9 mouse cellular contexts compared by ENCODE assay signal in genomic region chr12:59132462-59132861, GRCm38 (mm10). TPM values are rescaled to one million over a fixed set of nuclear protein-coding genes. Genes with fewer than 3 reads are reported as not detected.
A peak's percentile ranks its signal among the peaks of the same experiment; 100 is the strongest.
DNase-seq lines count a peak whose midpoint lies in the region; ATAC-seq and TF ChIP-seq lines count a peak whose summit lies in the region.
"Had no signal": no experiment of that assay in that cellular context is flagged by ENCODE, and none has a peak within 500 bp of the region (broad histone marks: within the 10 kb centered on the region; RNA-seq: fewer than 3 reads in every experiment).

No protein-coding gene starts in this region.

- DNase-seq in layer of hippocampus, adult 2 months (ENCODE audit: low spot score in 2 of 2), result no peak
- no peak for DNase-seq in layer of hippocampus, postnatal 14 days (ENCODE audit: low spot score in 2 of 2)
- DNase-seq in embryonic facial prominence, embryonic 11.5 days (ENCODE audit: low spot score), result no peak
- no peak for DNase-seq in cerebellum, adult 18-20 months
- no peak for DNase-seq in spleen, postnatal 14 days (ENCODE audit: low spot score in 2 of 2)
- DNase-seq in urinary bladder, postnatal 14 days (ENCODE audit: low spot score), result no peak
- DNase-seq: spleen, adult 18-20 months had no signal

- 47% methylated on average over 3 of the region's 3 CpGs for WGBS in embryonic facial prominence, embryonic 11.5 days
- 39% methylated on average over 3 of the region's 3 CpGs for WGBS in intestine, embryonic 16.5 days

- no peaks in the 10 kb centered on the region for H3K36me3 ChIP-seq in embryonic facial prominence, embryonic 11.5 days (replicated peaks; ENCODE audit: control insufficient read depth, insufficient read depth, low read depth, low read length)
- H3K36me3 ChIP-seq in intestine, embryonic 16.5 days (ENCODE audit: control insufficient read depth, insufficient read depth, low read length), result no peaks in the 10 kb centered on the region
- no peaks in the 10 kb centered on the region for H3K36me3 ChIP-seq in myocyte (ENCODE audit: control insufficient read depth, insufficient read depth)

- no peaks in the 10 kb centered on the region for H3K27me3 ChIP-seq in embryonic facial prominence, embryonic 11.5 days (ENCODE audit: control insufficient read depth, insufficient read depth, low read length)
- H3K27me3 ChIP-seq in intestine, embryonic 16.5 days (replicated peaks; ENCODE audit: control insufficient read depth, insufficient read depth, low read length), result no peaks in the 10 kb centered on the region
- H3K27me3 ChIP-seq in myocyte (ENCODE audit: control insufficient read depth, insufficient read depth, insufficient read length), result no peaks in the 10 kb centered on the region

- H3ac ChIP-seq in myocyte (ENCODE audit: control insufficient read depth, insufficient read length), result no peak overlapping the region

- 0 out of 2 replicates have a peak overlapping the region, but pooled peaks have one; percentile 15 for H3K9ac ChIP-seq in embryonic facial prominence, embryonic 11.5 days (replicated peaks; ENCODE audit: low read length)
- H3K9ac ChIP-seq in intestine, embryonic 16.5 days (ENCODE audit: low read depth, low read length), result peak overlapping the region; percentile 94

- peak overlapping the region; percentile 40 for H3K4me2 ChIP-seq in embryonic facial prominence, embryonic 11.5 days (ENCODE audit: low read depth, low read length)
- H3K4me2 ChIP-seq in intestine, embryonic 16.5 days (ENCODE audit: low read depth, low read length), result peak overlapping the region; percentile 55
- peak overlapping the region; percentile 63 for H3K4me2 ChIP-seq in myocyte (ENCODE audit: low read depth)

- no peak for TF ChIP-seq POLR2A in myocyte (IDR thresholded peaks at IDR 0.05; ENCODE audit: insufficient read length, low read depth)

- no peak for ATAC-seq in embryonic facial prominence, embryonic 11.5 days (replicated peaks; ENCODE audit: insufficient number of reproducible peaks, low FRiP score, low TSS enrichment, low read depth)
- no peak for ATAC-seq in intestine, embryonic 16.5 days

- no peak overlapping the region for H3K27ac ChIP-seq in layer of hippocampus, adult 2 months
- H3K27ac ChIP-seq in embryonic facial prominence, embryonic 11.5 days (replicated peaks; ENCODE audit: low read depth, low read length), result no peak overlapping the region
- H3K27ac ChIP-seq in intestine, embryonic 16.5 days (ENCODE audit: low read length), result no peak overlapping the region

- H3K79me2 ChIP-seq in myocyte (ENCODE audit: control insufficient read depth, insufficient read depth), result peaks cover 60% of the 10 kb centered on the region

- TF ChIP-seq CTCF in layer of hippocampus, adult 2 months (conservative IDR thresholded peaks at IDR 0.05), result no peak

- no peaks in the 10 kb centered on the region for H3K9me3 ChIP-seq in embryonic facial prominence, embryonic 11.5 days (replicated peaks; ENCODE audit: control insufficient read depth, low read length)
- no peaks in the 10 kb centered on the region for H3K9me3 ChIP-seq in intestine, embryonic 16.5 days (ENCODE audit: control insufficient read depth, low read length)

- no peaks in the 10 kb centered on the region; the same call in 1 of the 2 replicates for H3K4me1 ChIP-seq in embryonic facial prominence, embryonic 11.5 days (ENCODE audit: control insufficient read depth, insufficient read depth, low read length)
- H3K4me1 ChIP-seq in intestine, embryonic 16.5 days (ENCODE audit: control insufficient read depth, insufficient read depth, low read length), result peaks cover 14% of the 10 kb centered on the region

- H3K4me3 ChIP-seq in layer of hippocampus, adult 2 months, result peak overlapping the region; percentile 92; the same call in 1 of the 2 replicates
- peak overlapping the region; percentile 82 for H3K4me3 ChIP-seq in embryonic facial prominence, embryonic 11.5 days (ENCODE audit: low read depth, low read length)
- peak overlapping the region; percentile 90 for H3K4me3 ChIP-seq in intestine, embryonic 16.5 days (ENCODE audit: low read length)
- H3K4me3 ChIP-seq in myocyte, result peak overlapping the region; percentile 61

TF ChIP-seq in myocyte, 11 proteins besides CTCF, POLR2A, EP300 and RAD21:
- TF ChIP-seq SRF (IDR thresholded peaks at IDR 0.05; ENCODE audit: control insufficient read depth, insufficient read length, low read depth) (no peak), E2F4 (IDR thresholded peaks at IDR 0.05; ENCODE audit: insufficient read depth) (no peak), TCF3 (IDR thresholded peaks at IDR 0.05; ENCODE audit: insufficient read length, low read depth) (no peak), TCF12 (IDR thresholded peaks at IDR 0.05; ENCODE audit: insufficient read depth, poor library complexity, severe bottlenecking) (no peak), REST (IDR thresholded peaks at IDR 0.05; ENCODE audit: insufficient read depth, insufficient read length) (no peak), CEBPB (IDR thresholded peaks at IDR 0.05; ENCODE audit: insufficient read depth, poor library complexity, severe bottlenecking) (no peak), USF1 (IDR thresholded peaks at IDR 0.05; ENCODE audit: low read depth) (no peak)

RNA-seq across cellular contexts. Expression of gene Mia2, which starts 36.9 kb away (rescaled TPM):
- 10 to 100 TPM; 47.3 to 52.6 TPM for total RNA-seq in layer of hippocampus, adult 2 months (2021)
- 10 to 100 TPM; 44.1 to 48.1 TPM for total RNA-seq in layer of hippocampus, postnatal 14 days (2021)
- polyA plus RNA-seq in embryonic facial prominence, embryonic 11.5 days (2014; fragmentation: Nextera tagmentation; extraction: Ambion mirVana), result 62.8 and 71.9 TPM in 2 replicates
- polyA plus RNA-seq in intestine, embryonic 16.5 days (2015; fragmentation: Nextera tagmentation; extraction: Ambion mirVana), result 88.2 and 96.6 TPM in 2 replicates
- 22.6 TPM for polyA plus RNA-seq in myocyte (2012; fragmentation: generic; extraction: Trizol)
